Mouse (Mus musculus): ENCODE data around the gene Cytip.

Gene Cytip

DNA sequence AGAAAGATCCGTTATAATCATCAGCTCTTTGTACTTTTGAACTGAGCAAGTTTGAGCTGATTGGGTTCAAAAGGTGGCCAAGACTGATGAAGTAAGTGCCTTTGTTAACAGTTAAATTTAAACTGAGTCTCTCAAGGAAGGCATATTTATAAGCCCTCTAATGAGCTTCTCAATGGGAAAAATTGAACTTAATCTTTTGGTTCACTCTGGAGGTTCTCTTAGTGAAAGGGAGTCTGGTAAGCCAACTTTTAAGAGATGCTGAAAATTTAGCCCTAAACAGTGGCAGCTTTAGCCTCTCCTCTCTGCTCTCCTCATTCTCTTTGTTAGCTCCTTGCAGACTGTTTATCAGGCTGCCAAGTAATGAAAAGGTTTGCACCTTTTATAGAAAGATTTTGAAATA lies 100.5 kb downstream of the Cytip start:
- DNase-seq = no peak

DNA sequence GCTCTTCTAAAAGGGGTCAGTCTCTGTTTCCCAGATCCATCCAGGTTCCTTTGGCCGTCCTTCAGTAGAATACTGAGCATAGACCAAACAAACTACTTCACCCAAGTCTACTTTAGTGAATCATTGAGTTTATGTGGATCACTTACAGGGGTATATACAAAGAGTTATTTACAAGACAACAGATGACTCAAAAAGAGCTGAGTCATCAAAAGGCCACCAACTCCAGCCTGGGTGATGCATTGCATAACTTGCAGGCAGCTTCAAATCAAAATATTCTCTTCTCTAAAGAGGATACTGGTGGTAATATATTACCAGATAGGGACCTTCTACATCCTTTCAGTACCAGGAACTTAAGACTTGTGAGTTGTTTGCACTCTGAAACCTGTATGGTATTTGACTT lies 108.9 kb downstream of the Cytip start:
- DNase-seq = no peak

DNA sequence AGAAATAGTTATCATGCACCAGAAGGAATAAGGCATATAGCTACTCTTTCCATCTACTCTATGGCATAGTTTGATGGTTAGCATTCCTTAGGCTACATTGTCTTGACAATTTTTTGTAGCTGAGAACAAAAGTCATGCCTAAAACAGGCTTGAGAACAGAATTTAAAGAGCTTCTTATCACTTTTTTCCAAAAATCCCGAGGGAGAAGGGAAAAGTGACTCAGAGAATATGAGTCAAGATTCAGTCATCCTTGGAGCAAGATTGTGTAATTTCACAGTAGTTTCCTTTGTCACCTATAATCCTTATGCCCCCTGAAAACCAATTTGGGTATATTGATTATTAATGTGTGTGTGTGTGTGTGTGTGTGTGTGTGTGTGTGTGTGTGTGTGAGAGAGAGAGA lies 115.5 kb downstream of the Cytip start:
- no peak for DNase-seq

Data from right cerebral cortex, postnatal 14 days (tissue).